Mouse (Mus musculus) hindbrain, embryonic 10.5 days (tissue): Measurements from ENCODE around the gene Slc26a11. TPM values are rescaled to one million over a fixed set of nuclear protein-coding genes. Genes with fewer than 3 reads are reported as not detected.
"Not testable (repeated sequence)": the region's sequence is repeated elsewhere in the genome, so short reads cannot be mapped to it uniquely, and the experiment has no call there.

Source experiments
- DNase-seq: peaks from one replicate; pipeline ENCODE4 v3.0.0-alpha.2; 2017; ENCODE audit warnings: low spot score
- H3K27ac ChIP-seq: fragments of 300-500 bp; sonication (generic); 2 replicates; pipeline ENCODE4 v1.5.1; 2016; ENCODE audit warnings: mild to moderate bottlenecking, moderate library complexity
- H3K27me3 ChIP-seq: fragments of 300-500 bp; sonication (generic); 2 replicates; pipeline ENCODE4 v1.6.1; 2016; ENCODE audit warnings: mild to moderate bottlenecking; ENCODE audit not compliant: poor library complexity, insufficient read depth, severe bottlenecking
- H3K36me3 ChIP-seq: fragments of 300-500 bp; sonication (generic); 2 replicates; pipeline ENCODE4 v1.6.1; 2016; ENCODE audit warnings: mild to moderate bottlenecking, moderate library complexity
- H3K4me1 ChIP-seq: fragments of 300-500 bp; sonication (generic); replicated peaks from 2 replicates; pipeline ENCODE4 v1.6.1; 2016; ENCODE audit warnings: mild to moderate bottlenecking
- H3K4me3 ChIP-seq: fragments of 300-500 bp; sonication (generic); 2 replicates; pipeline ENCODE4 v1.5.1; 2016; ENCODE audit warnings: mild to moderate bottlenecking, moderate library complexity
- H3K9me3 ChIP-seq: fragments of 300-500 bp; sonication (generic); 2 replicates; pipeline ENCODE4 v1.6.1; 2016; ENCODE audit warnings: mild to moderate bottlenecking, moderate library complexity
- WGBS: fragments of 180-500 bp; shearing (Covaris S2); methylation state at CpG from one replicate; pipeline ENCODE4 v1.1.7; 2016; 5-methylcytosine and 5-hydroxymethylcytosine counted together
- polyA plus RNA-seq: library from polyadenylated mRNA; unstranded; fragments of >200 nt; fragmentation: Nextera tagmentation; extraction: Ambion mirVana; gene quantifications from 2 replicates; pipeline ENCODE4 v1.2.1, GENCODE M21; 2016

Gene Slc26a11
- polyA plus RNA-seq, 1 experiment from 2014 or later, result 6.1 TPM

- WGBS, result 85% methylated on average over 6 of the region's 6 CpGs
- no peak overlapping the region for H3K4me3 ChIP-seq
- no peaks in the 10 kb centered on the region for H3K9me3 ChIP-seq
- no peak overlapping the region for H3K27ac ChIP-seq
- no peaks in the 10 kb centered on the region for H3K27me3 ChIP-seq
- no peaks in the 10 kb centered on the region for H3K4me1 ChIP-seq
- peaks cover 31% of the 10 kb centered on the region for H3K36me3 ChIP-seq
- no peak for DNase-seq
Observed at GRCm38 (mm10) chr11:119375425-119375824, 20.1 kb downstream of the Slc26a11 start.

- WGBS, result 93% methylated on average over 11 of the region's 11 CpGs
- Histone ChIP-seq H3K36me3 (peaks cover 32% of the 10 kb centered on the region), H3K4me1 (no peaks in the 10 kb centered on the region), H3K27me3 (no peaks in the 10 kb centered on the region), H3K27ac (no peak overlapping the region), H3K4me3 (no peak overlapping the region), H3K9me3 (no peaks in the 10 kb centered on the region)
- no peak for DNase-seq
Observed at GRCm38 (mm10) chr11:119377326-119377725, 22.0 kb downstream of the Slc26a11 start.

DNA sequence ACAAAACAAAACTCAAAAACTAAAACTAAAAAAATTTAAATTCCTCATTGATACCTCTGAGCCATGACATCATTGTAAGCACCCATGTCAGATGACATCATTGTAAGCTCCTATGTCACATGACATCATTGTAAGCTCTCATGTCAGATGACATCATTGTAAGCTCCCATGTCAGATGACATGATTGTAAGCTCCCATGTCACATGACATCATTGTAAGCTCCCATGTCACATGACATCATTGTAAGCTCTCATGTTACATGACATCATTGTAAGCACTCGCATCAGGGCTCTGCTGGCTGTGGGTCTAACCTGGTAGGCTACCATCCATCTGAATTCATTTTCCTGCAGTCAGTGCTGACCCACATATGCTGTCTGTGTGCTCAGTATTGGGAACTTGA lies 23.2 kb downstream of the Slc26a11 start:
- H3K4me1 ChIP-seq, result no peaks in the 10 kb centered on the region
- 92% methylated on average over 1 of the region's 1 CpGs for WGBS
- no peaks in the 10 kb centered on the region for H3K27me3 ChIP-seq
- no peak overlapping the region for H3K4me3 ChIP-seq
- H3K9me3 ChIP-seq, result no peaks in the 10 kb centered on the region
- H3K27ac ChIP-seq, result no peak overlapping the region
- peaks cover 32% of the 10 kb centered on the region for H3K36me3 ChIP-seq
- no peak for DNase-seq

- WGBS, result 87% methylated on average over 9 of the region's 9 CpGs
- no peaks in the 10 kb centered on the region for H3K4me1 ChIP-seq
Observed at GRCm38 (mm10) chr11:119381631-119382337, 26.4 kb downstream of the Slc26a11 start.

DNA sequence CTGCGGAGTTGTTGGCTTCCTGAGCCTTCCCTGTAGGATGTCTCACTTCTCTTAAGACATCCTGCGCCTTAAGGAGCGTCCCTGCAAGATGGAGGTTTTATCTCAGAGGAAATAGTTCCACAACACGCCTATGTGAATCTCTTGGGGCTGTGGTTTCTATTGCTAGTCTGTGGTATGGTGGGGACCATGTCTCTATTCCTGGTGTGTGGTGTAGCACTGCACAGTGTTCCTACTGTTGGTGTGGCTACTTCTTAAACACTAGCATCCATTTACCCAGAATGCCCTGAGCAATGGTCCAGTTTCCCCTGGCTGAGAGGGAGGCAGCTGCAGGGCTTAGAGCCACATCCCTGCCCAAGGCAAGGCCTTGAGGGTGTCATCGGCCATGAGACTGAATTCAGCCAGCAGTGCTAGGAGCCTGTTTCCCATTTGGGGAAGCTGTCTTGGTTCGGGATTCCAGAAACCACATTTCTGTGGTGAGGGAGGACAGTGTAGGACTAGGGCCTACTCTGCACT lies 27.0 kb downstream of the Slc26a11 start:
- WGBS, result 75% methylated on average over 6 of the region's 6 CpGs
- no peaks in the 10 kb centered on the region for H3K4me1 ChIP-seq
- no peak overlapping the region for H3K27ac ChIP-seq
- H3K36me3 ChIP-seq, result peaks cover 28% of the 10 kb centered on the region
- DNase-seq, result no peak
- H3K27me3 ChIP-seq, result no peaks in the 10 kb centered on the region; the same call in none of the 2 replicates
- H3K4me3 ChIP-seq, result no peak overlapping the region
- no peaks in the 10 kb centered on the region for H3K9me3 ChIP-seq

More at GRCm38 (mm10) chr11:119381631-119382337, 26.4 kb downstream of the Slc26a11 start:
- no peak overlapping the region for H3K4me3 ChIP-seq
- no peaks in the 10 kb centered on the region for H3K9me3 ChIP-seq
- H3K27ac ChIP-seq, result no peak overlapping the region
- H3K36me3 ChIP-seq, result peaks cover 32% of the 10 kb centered on the region
- no peak for DNase-seq
- no peaks in the 10 kb centered on the region for H3K27me3 ChIP-seq

DNA sequence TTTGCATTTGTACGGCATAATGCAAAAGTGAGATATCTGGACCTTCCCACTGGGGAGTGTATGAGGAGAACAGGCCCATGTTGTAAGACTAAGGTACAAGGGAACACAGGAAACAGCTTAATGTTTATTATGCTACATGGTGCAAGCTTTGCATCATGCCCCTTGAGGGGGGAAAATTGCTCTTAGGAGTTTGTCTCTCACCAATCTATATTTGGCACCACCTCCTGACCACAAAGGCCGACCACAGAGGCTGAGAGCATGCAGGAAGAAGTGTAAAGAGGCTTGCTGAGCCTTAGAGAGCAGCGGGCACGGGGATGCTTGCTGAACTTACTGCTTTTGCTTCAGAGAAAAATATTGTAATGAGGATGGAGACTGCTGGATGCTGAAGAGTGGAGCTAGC lies 29.5 kb downstream of the Slc26a11 start:
- H3K27ac ChIP-seq, result no peak overlapping the region
- peaks cover 6% of the 10 kb centered on the region for H3K36me3 ChIP-seq
- no peak overlapping the region for H3K4me3 ChIP-seq
- 80% methylated on average over 4 of the region's 4 CpGs for WGBS
- peaks cover 6% of the 10 kb centered on the region for H3K4me1 ChIP-seq
- no peak for DNase-seq
- H3K27me3 ChIP-seq, result peaks cover 24% of the 10 kb centered on the region
- H3K9me3 ChIP-seq, result no peaks in the 10 kb centered on the region

- H3K36me3 ChIP-seq, result no peaks in the 10 kb centered on the region
- peaks cover 38% of the 10 kb centered on the region for H3K27me3 ChIP-seq
- H3K27ac ChIP-seq, result no peak overlapping the region
- peaks cover 19% of the 10 kb centered on the region for H3K4me1 ChIP-seq
- DNase-seq, result no peak
- WGBS, result 94% methylated on average over 5 of the region's 5 CpGs
- no peaks in the 10 kb centered on the region for H3K9me3 ChIP-seq
- H3K4me3 ChIP-seq, result no peak overlapping the region
Observed at GRCm38 (mm10) chr11:119386306-119386705, 30.9 kb downstream of the Slc26a11 start.

DNA sequence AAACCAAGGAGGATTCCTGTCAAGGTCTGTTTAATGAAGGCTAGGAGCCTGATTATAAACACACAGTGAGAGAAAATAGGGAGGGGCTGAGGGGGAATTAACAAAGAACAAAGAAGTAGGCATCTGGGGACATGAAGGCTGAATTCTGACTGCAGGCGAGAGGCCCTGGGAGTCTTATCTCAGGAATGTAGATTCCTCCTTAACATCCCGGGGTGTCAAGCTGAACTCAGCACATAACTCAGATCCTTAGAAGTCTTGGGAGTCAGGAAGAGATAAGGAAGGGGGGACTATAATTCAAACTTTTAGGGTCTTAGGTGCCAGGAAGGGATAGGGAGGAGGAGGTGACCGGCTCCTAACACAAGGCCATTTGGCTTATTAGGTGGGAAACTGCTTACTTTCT lies 31.9 kb downstream of the Slc26a11 start:
- H3K27ac ChIP-seq, H3K9me3 ChIP-seq, H3K36me3 ChIP-seq, DNase-seq, H3K4me3 ChIP-seq: not testable (repeated sequence)
- Histone ChIP-seq H3K27me3 (peaks cover 48% of the 10 kb centered on the region), H3K4me1 (peaks cover 25% of the 10 kb centered on the region)
- WGBS, result 30% methylated on average over 3 of the region's 3 CpGs

GRCm38 (mm10) chr11:119389851-119390270 lies 34.5 kb downstream of the Slc26a11 start:
- H3K27me3 ChIP-seq, result peaks cover 74% of the 10 kb centered on the region
- no peaks in the 10 kb centered on the region for H3K36me3 ChIP-seq
- H3K27ac ChIP-seq, result peak overlapping the region; percentile 77
- H3K9me3 ChIP-seq, result no peaks in the 10 kb centered on the region
- WGBS, result under 1% methylated on average over 35 of the region's 35 CpGs
- H3K4me1 ChIP-seq, result peaks cover 37% of the 10 kb centered on the region
- peak; percentile 78 for DNase-seq
- H3K4me3 ChIP-seq, result peak overlapping the region; percentile 68

DNA sequence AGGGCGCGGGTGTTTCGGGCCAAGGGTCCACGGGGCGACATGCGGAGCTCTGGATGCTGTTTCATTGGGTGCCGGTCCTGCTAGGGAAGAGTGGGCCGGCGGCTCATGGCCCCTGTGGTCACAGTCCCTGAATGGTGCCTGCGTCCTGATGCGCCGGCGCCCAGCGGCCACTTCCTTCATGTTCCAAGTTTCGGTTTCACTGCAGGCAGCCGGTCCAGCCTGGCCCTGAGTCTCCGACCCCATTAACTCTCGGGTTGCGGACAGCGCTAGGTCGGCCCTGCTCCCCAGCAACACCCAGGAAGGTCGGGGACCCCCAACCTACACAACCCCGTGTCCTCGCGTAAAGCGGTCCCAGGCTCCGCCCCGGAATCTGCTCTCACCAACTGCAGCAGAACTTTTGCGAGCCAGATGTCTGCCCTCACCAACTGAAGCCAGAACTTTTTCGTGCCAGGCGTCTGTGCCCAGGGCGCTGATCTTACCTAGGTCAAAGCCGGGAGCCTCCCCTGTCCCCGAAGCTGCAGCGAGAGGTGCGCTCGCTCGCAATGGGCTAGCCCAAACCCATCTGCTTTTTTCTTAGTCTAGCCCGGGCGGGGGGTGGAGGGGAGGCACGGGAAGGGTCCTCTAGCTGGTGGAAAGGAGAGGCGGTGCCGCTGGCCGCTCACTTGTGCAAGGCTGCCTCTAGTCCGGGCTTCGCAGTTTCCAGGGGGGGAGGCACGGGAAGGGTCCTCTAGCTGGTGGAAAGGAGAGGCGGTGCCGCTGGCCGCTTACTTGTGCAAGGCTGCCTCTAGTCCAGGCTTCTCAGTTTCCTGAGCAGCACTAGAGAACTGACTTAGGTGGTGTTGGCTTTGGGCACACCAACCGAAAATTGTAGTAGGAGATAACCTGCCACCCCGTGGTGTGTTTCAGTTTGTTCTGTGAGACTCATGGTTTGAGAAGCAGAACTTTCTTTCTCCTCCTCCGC lies 35.2 kb downstream of the Slc26a11 start:
- Histone ChIP-seq H3K27ac (peak overlapping the region; percentile 77), H3K4me3 (peak overlapping the region; percentile 68), H3K27me3 (peaks cover 81% of the 10 kb centered on the region), H3K4me1 (peaks cover 40% of the 10 kb centered on the region), H3K36me3 (no peaks in the 10 kb centered on the region), H3K9me3 (no peaks in the 10 kb centered on the region)
- WGBS, result 3% methylated on average over 53 of the region's 53 CpGs
- peak; percentile 59 for DNase-seq

GRCm38 (mm10) chr11:119391386-119392000 lies 36.1 kb downstream of the Slc26a11 start:
- Histone ChIP-seq H3K27ac (no peak overlapping the region), H3K4me3 (no peak overlapping the region), H3K27me3 (peaks cover 90% of the 10 kb centered on the region), H3K36me3 (no peaks in the 10 kb centered on the region), H3K4me1 (peaks cover 44% of the 10 kb centered on the region), H3K9me3 (no peaks in the 10 kb centered on the region)
- 28% methylated on average over 7 of the region's 7 CpGs for WGBS
- no peak for DNase-seq

DNA sequence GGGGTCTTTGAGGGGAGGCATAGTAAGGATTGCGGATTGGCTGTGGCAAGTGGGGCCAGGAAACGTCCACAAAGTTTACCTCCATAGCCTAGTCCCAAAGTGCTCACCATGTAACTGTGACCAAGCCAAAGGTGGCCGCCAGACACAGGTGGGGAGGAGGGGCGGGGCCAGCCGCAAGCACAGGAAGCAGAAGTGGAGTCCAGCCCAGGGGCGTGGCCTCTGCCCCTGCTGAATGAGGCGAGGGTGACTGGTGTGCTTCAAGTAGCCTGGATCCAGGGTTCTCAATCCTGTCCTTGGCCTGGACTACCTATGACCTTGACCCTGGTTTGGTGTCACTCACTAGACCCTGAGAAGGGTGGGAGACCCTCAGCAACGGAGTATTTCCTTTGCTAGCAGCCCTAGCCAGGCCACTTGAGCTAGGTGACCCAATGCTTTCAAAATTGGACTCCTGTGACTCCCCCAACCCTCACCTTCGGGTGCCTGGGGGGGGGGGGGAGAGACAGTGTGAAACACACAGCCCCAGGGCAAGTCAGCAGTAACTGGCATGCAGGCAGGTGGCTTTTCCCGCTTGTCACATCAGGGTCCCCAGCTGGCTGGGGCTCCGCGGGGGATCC lies 36.8 kb downstream of the Slc26a11 start:
- no peak for DNase-seq
- 4% methylated on average over 12 of the region's 12 CpGs for WGBS
- peak overlapping the region; percentile 24 for H3K4me3 ChIP-seq
- H3K4me1 ChIP-seq, result peaks cover 47% of the 10 kb centered on the region
- peaks cover 96% of the 10 kb centered on the region for H3K27me3 ChIP-seq
- no peaks in the 10 kb centered on the region for H3K36me3 ChIP-seq
- H3K9me3 ChIP-seq, result no peaks in the 10 kb centered on the region
- H3K27ac ChIP-seq, result no peak overlapping the region
